8 mouse cellular contexts compared by ENCODE assay signal in the genomic region with DNA sequence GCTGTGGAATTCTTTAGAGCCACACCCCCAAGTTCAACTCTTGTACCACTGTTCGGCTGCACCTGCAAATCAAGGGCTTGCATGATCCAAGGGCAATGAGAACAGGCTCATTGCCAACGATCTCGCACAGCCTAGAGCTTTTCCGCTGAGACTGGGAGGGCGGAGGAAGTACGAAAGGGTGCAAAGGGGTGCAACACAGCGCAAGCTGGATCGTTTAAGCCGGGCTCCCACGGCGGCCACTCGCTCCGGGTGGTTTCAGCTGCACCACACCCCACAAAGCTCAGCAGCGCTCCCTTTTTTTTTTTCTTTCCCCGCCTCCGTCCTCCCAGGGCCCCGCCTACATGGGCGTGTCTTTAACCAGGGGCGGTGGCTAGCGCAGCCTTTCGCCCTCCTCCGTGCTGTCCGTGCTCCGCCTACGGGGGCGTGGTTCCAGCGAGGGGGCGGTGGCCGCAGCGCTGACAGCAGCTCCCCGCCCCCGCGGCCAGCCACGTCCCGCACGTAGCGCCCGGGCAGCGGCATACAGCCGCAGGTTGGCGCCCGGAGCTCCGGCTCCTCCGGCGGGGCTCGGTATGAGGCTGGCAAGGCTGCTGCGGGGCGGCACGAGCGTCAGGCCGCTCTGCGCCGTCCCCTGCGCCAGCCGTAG. TPM values are rescaled to one million over a fixed set of nuclear protein-coding genes. Genes with fewer than 3 reads are reported as not detected.
A peak's percentile ranks its signal among the peaks of the same experiment; 100 is the strongest.
DNase-seq lines count a peak whose midpoint lies in the region; ATAC-seq lines count a peak whose summit lies in the region.

A gene (plus strand): TSS at position 424 of the 643 bp plus-strand sequence.

- peaks cover 4% of the 10 kb centered on the region; the same call in 1 of the 2 replicates for H3K4me1 ChIP-seq in brown adipose tissue, adult 24 weeks (ENCODE audit: control insufficient read depth, insufficient read depth, insufficient read length, low read length)
- peaks cover 32% of the 10 kb centered on the region for H3K4me1 ChIP-seq in heart, embryonic 13.5 days
- peaks cover 53% of the 10 kb centered on the region for H3K4me1 ChIP-seq in liver, embryonic 12.5 days
- H3K4me1 ChIP-seq in stomach, embryonic 15.5 days, result no peaks in the 10 kb centered on the region

- ATAC-seq in heart, embryonic 13.5 days (ENCODE audit: extremely low read depth, insufficient number of reproducible peaks, low FRiP score, low TSS enrichment), result peak; percentile 98
- peak; percentile 94 for ATAC-seq in liver, embryonic 12.5 days
- peak; percentile 97 for ATAC-seq in stomach, embryonic 15.5 days (ENCODE audit: insufficient read depth, low FRiP score, low read depth)

- H3K4me2 ChIP-seq in heart, embryonic 13.5 days, result peak within 1 kb of the TSS; percentile 95
- peak within 1 kb of the TSS; percentile 94 for H3K4me2 ChIP-seq in liver, embryonic 12.5 days
- peak within 1 kb of the TSS; percentile 90 for H3K4me2 ChIP-seq in stomach, embryonic 15.5 days

- WGBS in heart, embryonic 13.5 days, result under 1% methylated on average over 55 of the region's 55 CpGs
- WGBS in liver, embryonic 12.5 days (ENCODE audit: insufficient replicate concordance), result under 1% methylated on average over 55 of the region's 55 CpGs
- WGBS in stomach, embryonic 15.5 days, result under 1% methylated on average over 55 of the region's 55 CpGs

- DNase-seq in CD4-positive, CD25-positive, alpha-beta regulatory T cell, adult 2 months (ENCODE audit: low read depth, low spot score), result peak; percentile 99
- DNase-seq in fat pad, adult 2 months (ENCODE audit: extremely low read depth, low read depth, low spot score), result peak; percentile 57
- peak; percentile 99 for DNase-seq in kidney, postnatal 10 days
- DNase-seq in natural killer cell, adult 2 months (ENCODE audit: low spot score in 2 of 2), result peak; percentile 96 to 98

- H3K36me3 ChIP-seq in heart, embryonic 13.5 days, result peaks cover 13% of the 10 kb centered on the region
- peaks cover 17% of the 10 kb centered on the region for H3K36me3 ChIP-seq in liver, embryonic 12.5 days
- no peaks in the 10 kb centered on the region for H3K36me3 ChIP-seq in stomach, embryonic 15.5 days

- peak within 1 kb of the TSS; percentile 74 for H3K4me3 ChIP-seq in brown adipose tissue, adult 24 weeks (ENCODE audit: insufficient read depth, low read depth, low read length)
- H3K4me3 ChIP-seq in heart, embryonic 13.5 days, result peak within 1 kb of the TSS; percentile 88
- H3K4me3 ChIP-seq in liver, embryonic 12.5 days, result peak within 1 kb of the TSS; percentile 93
- peak within 1 kb of the TSS; percentile 81 for H3K4me3 ChIP-seq in stomach, embryonic 15.5 days (replicated peaks)

- H3K9ac ChIP-seq in heart, embryonic 13.5 days, result peak within 1 kb of the TSS; percentile 96
- H3K9ac ChIP-seq in liver, embryonic 12.5 days, result peak within 1 kb of the TSS; percentile 98
- H3K9ac ChIP-seq in stomach, embryonic 15.5 days, result peak within 1 kb of the TSS; percentile 86

- peak within 1 kb of the TSS; percentile 58 for H3K27ac ChIP-seq in brown adipose tissue, adult 24 weeks (replicated peaks; ENCODE audit: low read depth, low read length)
- H3K27ac ChIP-seq in heart, embryonic 13.5 days (replicated peaks), result peak within 1 kb of the TSS; percentile 96
- H3K27ac ChIP-seq in liver, embryonic 12.5 days, result peak within 1 kb of the TSS; percentile 96
- H3K27ac ChIP-seq in stomach, embryonic 15.5 days, result peak within 1 kb of the TSS; percentile 98

- H3K9me3 ChIP-seq in heart, embryonic 13.5 days, result no peaks in the 10 kb centered on the region
- H3K9me3 ChIP-seq in liver, embryonic 12.5 days (replicated peaks), result no peaks in the 10 kb centered on the region
- H3K9me3 ChIP-seq in stomach, embryonic 15.5 days, result no peaks in the 10 kb centered on the region

- no peaks in the 10 kb centered on the region for H3K27me3 ChIP-seq in heart, embryonic 13.5 days (replicated peaks)
- no peaks in the 10 kb centered on the region for H3K27me3 ChIP-seq in liver, embryonic 12.5 days (replicated peaks)
- no peaks in the 10 kb centered on the region for H3K27me3 ChIP-seq in stomach, embryonic 15.5 days (replicated peaks)

RNA-seq across cellular contexts. Expression of the gene that starts here (rescaled TPM):
- polyA plus RNA-seq in brown adipose tissue, adult 24 weeks (2012; ENCODE audit: insufficient read depth, insufficient read length, missing spikeins), result 76.5 and 93.5 TPM in 2 replicates
- 84.3 and 88.1 TPM in 2 replicates for polyA plus RNA-seq in heart, embryonic 13.5 days (2015; fragmentation: Nextera tagmentation; extraction: Ambion mirVana)
- polyA plus RNA-seq in liver, embryonic 12.5 days (2016; fragmentation: Nextera tagmentation; extraction: Ambion mirVana), result 70.0 and 70.5 TPM in 2 replicates
- polyA plus RNA-seq in stomach, embryonic 15.5 days (2015; fragmentation: Nextera tagmentation; extraction: Ambion mirVana), result 67.2 and 69.8 TPM in 2 replicates

Comparison
In these comparisons a context has a peak if more than half of its experiments do, and no peak if none do; other contexts are left out.
1. Peak in every context shown above with its lines: DNase-seq, ATAC-seq, H3K4me3 ChIP-seq and H3K27ac ChIP-seq.